Mouse (Mus musculus): Measurements from ENCODE around the gene Pcdh7.

Pcdh7 gene

DNA sequence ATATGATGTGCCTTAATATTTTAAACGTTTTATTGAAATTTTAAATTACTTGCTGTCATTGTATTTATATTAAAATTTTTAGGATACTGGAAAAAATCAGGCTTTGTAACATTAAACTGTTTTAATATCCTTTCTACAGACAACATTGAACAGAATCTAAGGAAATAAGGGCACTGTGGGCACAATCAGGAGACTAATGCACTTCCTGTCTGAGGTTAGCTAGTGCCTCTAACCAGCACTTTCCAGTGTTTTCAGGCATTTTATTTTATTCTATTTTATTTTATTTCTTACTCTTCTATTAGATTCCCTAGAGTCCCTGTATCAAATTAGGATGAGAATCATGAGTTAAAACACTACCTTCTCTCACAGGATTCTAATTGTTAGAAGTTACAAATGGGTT, 28.1 kb downstream of the Pcdh7 start:
- DNase-seq (ENCODE audit: low read depth, low spot score), result no peak

DNA sequence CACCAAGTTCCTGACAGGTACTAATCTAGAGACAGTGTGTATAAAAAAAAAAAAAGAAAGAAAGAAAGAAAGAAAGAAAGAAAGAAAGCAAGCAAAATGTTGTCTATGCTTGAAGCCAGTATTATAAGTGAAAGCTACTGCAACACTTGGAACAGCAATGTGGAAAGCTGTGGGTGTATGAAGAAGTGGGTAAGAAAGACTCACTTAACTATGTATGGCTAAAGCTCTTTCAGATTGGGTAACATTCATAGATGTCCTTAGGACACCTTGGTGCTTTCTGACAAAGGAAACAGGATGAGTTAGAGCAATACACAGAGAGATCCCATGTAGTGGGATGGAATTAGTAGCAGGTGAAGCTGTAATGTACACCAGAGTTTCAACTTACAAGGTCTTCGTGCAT, 32.6 kb downstream of the Pcdh7 start:
- DNase-seq (ENCODE audit: low read depth, low spot score), result no peak

GRCm38 (mm10) chr5:57755791-57756190, 38.0 kb downstream of the Pcdh7 start:
- DNase-seq (ENCODE audit: low read depth, low spot score), result no peak

DNA sequence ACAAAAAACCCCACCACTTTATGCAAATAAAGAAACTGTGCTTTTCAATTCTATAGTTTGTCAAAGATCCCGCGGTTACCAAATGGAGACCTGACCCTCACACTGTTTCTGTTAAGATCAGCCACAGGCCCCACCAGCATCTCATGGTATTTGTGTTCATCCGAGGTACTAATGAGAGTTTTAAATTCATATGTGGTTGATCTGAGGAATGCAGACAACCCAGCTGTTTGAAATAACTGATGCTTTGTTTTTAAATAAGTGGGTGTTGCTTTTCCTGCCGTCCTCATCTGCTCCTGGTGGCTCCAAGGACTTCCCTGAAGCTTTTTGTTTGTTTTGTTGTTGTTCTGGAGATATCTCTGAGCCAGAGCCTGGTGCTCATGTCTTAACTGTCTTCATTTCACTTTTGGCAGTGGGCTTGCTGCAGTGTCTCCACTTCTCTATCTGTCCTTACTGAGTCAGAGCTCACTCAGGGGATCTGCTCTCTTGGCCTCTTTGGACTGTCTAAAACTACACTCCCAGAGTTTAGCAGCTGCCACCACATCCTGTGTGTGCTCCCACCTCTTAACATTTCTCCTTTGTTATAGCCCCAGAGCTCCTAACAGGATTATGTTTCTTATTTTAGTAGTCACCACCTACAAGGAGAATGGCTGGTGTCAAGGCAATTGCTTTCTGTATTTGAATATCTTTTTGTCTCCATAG, 39.1 kb downstream of the Pcdh7 start:
- DNase-seq (ENCODE audit: low read depth, low spot score), result no peak

GRCm38 (mm10) chr5:57757436-57757898, 39.7 kb downstream of the Pcdh7 start:
- DNase-seq (ENCODE audit: low read depth, low spot score), result no peak

DNA sequence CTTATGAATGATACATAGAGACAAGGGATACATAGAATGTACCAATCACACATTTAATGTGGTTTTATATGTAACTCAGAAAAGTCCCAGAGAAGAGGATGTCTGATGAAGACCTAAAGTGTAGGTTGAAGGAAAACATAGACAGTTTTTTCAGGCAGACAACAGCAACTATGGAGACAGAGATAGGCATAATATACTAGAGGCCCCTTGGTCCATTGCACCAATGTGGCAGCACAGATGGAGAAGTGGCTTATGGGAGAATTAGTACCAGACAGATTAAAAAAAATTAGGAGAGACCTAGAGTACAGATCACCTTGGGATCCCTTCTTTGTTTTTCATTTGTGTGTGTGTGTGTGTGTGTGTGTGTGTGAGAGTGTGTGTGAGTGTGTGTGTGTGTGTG, 41.2 kb downstream of the Pcdh7 start:
- no peak for DNase-seq (ENCODE audit: low read depth, low spot score)

DNA sequence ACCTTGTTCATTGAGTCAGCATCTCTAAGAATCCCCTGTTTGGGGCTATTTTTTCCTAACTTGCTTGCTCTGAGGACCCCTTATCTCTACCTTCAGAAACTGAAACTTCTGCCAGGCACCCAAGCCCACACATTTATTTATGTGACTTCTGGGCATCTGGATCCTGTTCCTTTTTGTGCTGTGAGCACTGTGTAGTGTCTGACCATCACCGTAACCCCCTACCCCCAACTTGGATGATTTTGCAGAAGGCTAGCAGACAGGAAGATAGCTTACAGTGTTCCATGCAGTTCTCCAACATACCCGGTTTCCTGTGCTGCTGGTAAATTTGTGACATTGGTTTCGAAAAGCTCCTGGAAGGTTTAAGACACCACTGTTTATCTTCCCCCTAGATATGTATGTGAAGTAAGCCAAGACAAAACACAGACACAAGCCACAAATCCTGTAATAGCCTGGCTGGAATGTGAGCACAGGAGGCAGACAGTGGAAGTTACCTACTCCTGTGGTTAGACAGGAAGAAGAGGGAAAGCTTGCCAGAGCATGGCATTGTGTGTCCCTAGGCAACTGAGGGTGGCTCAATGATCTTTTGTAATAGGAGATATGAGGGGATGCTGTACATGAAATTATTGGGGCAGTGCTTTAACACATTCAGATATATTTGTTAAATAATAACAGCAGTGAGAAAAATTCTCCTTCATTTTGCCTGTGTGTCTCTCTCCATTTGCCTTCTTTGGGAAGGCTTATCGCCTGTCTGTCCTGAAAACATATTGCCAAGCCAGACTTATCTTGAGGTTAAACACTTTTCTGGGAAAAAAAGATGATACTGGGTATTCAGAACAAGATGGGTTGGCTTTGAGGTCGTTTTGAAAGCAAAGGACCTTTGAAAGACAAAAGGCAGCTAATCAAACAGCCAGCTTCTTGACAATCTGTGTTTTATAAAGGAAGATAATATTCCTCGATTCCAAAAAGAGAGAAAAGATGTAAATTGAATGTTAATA, 42.6 kb downstream of the Pcdh7 start:
- no peak for DNase-seq (ENCODE audit: low read depth, low spot score)

DNA sequence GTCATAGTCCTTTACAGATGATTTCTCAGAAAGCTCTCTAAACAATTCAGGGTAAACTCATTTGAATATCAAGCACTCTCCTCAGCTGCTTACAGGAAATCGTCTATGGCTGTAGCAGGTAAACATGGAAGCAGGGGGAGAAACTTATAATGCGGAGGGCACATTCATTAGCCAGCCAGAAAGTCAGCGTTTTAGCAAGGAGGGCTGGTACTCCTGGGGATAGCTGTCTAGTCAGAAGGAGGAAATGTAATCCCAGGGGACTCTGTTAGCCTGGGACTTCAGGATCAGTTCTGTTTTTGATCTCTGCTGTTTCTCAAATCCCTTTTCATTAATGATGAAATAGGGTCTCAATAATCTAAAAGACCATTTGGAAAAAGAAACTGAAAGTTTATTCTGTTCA, 47.6 kb downstream of the Pcdh7 start:
- no peak for DNase-seq (ENCODE audit: low read depth, low spot score)

GRCm38 (mm10) chr5:57767346-57767745, 49.6 kb downstream of the Pcdh7 start:
- DNase-seq (ENCODE audit: low read depth, low spot score), result no peak

- no peak for DNase-seq (ENCODE audit: low read depth, low spot score)
Observed at GRCm38 (mm10) chr5:57768469-57769022, 50.8 kb downstream of the Pcdh7 start.

DNA sequence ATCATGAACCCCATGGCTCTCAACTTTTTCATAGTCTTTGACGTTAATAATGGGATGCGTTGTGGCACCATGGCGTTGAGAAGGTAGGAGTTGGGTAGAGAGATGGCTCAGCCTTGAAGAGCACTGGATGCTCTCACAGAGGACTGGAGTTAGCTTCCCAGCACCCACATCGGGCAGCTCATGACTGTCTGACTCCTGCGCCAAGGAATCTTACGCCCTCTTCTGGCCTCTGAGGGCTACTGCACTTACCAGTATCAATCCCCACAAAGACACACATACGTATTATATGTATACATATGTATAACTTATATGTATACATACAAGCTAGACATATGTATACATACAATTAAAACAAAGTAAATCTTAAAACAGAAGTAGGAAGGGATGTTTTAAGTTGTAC, 51.9 kb downstream of the Pcdh7 start:
- peak; percentile 14 for DNase-seq (ENCODE audit: low read depth, low spot score)

GRCm38 (mm10) chr5:57770364-57770763, 52.6 kb downstream of the Pcdh7 start:
- no peak for DNase-seq (ENCODE audit: low read depth, low spot score)

GRCm38 (mm10) chr5:57771122-57771521, 53.4 kb downstream of the Pcdh7 start:
- no peak for DNase-seq (ENCODE audit: low read depth, low spot score)

GRCm38 (mm10) chr5:57772711-57773110, 54.9 kb downstream of the Pcdh7 start:
- no peak for DNase-seq (ENCODE audit: low read depth, low spot score)

GRCm38 (mm10) chr5:57774496-57774895, 56.7 kb downstream of the Pcdh7 start:
- DNase-seq (ENCODE audit: low read depth, low spot score), result peak; percentile 23

DNA sequence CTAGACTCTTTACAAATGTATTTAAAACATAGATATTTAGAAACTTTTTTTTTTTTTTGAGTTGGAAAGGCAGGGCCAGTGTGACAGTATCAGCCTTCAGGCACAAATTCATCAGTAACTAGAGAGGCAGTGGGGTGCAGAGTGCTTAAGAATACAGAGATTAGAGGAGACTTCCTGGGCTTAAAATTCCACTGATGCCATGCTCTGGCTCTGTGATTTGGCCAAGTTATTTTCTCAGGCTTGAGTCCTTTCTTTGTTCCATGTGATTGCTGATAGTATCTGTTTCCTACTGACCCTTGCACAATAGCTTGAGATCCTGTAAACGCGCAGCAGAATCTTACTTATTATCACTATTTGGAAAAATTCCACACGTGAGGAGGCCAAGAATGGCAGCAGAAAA, 60.3 kb downstream of the Pcdh7 start:
- no peak for DNase-seq (ENCODE audit: low read depth, low spot score)

GRCm38 (mm10) chr5:57779951-57780350, 62.2 kb downstream of the Pcdh7 start:
- DNase-seq (ENCODE audit: low read depth, low spot score), result no peak

DNA sequence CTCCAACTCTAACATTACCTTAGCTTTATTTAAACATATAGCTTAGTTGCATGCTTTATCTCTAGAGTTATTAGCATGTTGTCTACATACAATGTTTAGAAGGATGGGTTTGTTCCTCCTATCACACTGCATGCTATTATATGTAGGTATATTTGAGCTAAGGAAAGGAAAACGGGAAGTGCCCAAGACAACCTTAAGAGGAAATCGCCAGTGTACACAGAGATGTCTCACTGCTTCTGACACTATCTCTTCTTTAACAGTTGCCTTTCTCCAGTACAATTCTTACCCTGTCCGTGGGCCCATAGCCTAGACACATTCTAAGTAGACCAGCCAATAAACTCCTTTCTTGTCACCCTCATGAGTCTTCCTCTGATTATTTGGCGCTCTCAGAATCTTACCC, 62.8 kb downstream of the Pcdh7 start:
- no peak for DNase-seq (ENCODE audit: low read depth, low spot score)

GRCm38 (mm10) chr5:57781950-57782349, 64.2 kb downstream of the Pcdh7 start:
- DNase-seq (ENCODE audit: low read depth, low spot score), result no peak

DNA sequence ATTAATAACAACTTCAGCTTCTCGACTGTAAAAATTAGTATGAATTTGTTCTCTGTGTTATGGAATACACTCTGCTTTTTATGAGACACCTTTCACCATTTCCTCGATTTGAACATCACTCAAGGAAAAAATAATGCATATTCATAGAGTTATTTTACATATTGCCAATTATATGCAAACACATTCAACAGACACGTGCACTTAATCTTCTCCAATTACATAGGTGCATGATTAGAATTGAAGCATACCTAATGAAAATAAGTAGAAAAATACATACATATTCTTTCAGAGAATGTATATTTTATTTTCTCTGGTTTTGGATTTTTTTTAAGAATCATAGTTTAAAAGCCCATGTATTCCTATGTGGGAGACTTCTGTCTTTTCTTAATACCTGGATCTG, 64.8 kb downstream of the Pcdh7 start:
- DNase-seq (ENCODE audit: low read depth, low spot score), result no peak

DNA sequence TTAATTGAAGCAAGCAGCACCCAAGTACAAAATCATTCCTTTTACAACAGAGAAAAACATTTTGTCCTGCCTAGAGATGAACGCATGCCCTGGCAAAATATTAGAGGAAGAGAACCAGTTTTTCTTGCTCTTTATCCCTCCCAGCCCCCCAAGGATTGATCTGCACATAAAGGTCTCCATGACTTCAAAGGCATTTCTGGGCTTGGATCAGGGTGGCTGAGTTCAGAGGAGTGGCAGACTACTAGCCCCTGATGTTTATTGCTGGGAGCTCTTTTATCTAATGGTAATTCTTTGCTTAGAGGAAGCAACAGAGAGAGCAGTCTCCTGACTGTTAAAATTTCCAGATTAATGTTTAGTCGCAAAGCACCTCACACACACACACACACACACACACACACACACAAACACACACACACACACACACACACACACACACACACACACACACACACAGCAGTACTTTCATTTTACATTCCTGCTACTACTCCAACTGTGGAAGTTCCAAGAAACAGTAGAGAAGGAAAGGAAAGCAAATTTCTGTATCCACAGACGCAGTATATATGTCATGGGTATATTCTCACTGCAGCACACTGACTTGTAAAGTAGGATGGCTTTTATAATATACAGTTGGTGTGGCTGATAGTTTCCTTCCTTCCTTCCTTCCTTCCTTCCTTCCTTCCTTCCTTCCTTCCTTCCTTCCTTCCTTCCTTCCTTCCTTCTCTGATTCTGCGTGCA, 71.2 kb downstream of the Pcdh7 start:
- no peak for DNase-seq (ENCODE audit: low read depth, low spot score)

- DNase-seq (ENCODE audit: low read depth, low spot score), result no peak
Observed at GRCm38 (mm10) chr5:57796337-57796736, 78.6 kb downstream of the Pcdh7 start.
